Mouse (Mus musculus) heart, adult 2 months (tissue): ENCODE results near the gene Olfml1.

Experiments
- CTCF ChIP-seq: fragments of 200-600 bp; IDR thresholded peaks from 2 replicates; pipeline ENCODE4 v1.8.1; 2022; ENCODE audit warnings: antibody characterized with exemption, mild to moderate bottlenecking, moderate library complexity
- EP300 ChIP-seq: fragments of 200-500 bp; IDR thresholded peaks from 2 replicates; pipeline ENCODE4 v1.6.1; 2011; ENCODE audit warnings: low read depth, low read length, control low read depth; ENCODE audit not compliant: insufficient read depth
- POLR2A ChIP-seq: fragments of 200-500 bp; IDR thresholded peaks from 2 replicates; pipeline ENCODE4 v1.6.1; 2011; ENCODE audit warnings: mild to moderate bottlenecking, low read depth, low read length, control low read depth; ENCODE audit not compliant: insufficient read depth

GRCm38 (mm10) chr7:107560675-107561074 is 6.6 kb upstream of the Olfml1 start:
- no peak for TF ChIP-seq CTCF
- TF ChIP-seq EP300 = no peak
- no peak for TF ChIP-seq POLR2A
